Mouse (Mus musculus) megakaryocyte, adult 5-6 weeks (primary cell): ENCODE data around the gene Dglucy. TPM values are rescaled to one million over a fixed set of nuclear protein-coding genes. Genes with fewer than 3 reads are reported as not detected.

Experiments used
- ATAC-seq: 2 replicates; pipeline ENCODE4 v1.8.0; 2016; ENCODE audit warnings: mild to moderate bottlenecking, inconsistent platforms; ENCODE audit not compliant: poor library complexity, severe bottlenecking
- total RNA-seq, 2 experiments: library from RNA; stranded (forward) in 1 of 2; stranded (reverse) in 1 of 2; fragments of 153-499, 151-499 nt in 1 of 2; fragments of 221-1000, 200-1000 nt in 1 of 2; gene quantifications; 2 replicates each; pipeline versions ENCODE4 v1.2.3 to v1.2.4; 2015 to 2017

Dglucy gene
- 21.3 and 25.9 TPM in 2 replicates for total RNA-seq (2015)
- 33.3 and 35.6 TPM in 2 replicates for total RNA-seq (2017)

DNA sequence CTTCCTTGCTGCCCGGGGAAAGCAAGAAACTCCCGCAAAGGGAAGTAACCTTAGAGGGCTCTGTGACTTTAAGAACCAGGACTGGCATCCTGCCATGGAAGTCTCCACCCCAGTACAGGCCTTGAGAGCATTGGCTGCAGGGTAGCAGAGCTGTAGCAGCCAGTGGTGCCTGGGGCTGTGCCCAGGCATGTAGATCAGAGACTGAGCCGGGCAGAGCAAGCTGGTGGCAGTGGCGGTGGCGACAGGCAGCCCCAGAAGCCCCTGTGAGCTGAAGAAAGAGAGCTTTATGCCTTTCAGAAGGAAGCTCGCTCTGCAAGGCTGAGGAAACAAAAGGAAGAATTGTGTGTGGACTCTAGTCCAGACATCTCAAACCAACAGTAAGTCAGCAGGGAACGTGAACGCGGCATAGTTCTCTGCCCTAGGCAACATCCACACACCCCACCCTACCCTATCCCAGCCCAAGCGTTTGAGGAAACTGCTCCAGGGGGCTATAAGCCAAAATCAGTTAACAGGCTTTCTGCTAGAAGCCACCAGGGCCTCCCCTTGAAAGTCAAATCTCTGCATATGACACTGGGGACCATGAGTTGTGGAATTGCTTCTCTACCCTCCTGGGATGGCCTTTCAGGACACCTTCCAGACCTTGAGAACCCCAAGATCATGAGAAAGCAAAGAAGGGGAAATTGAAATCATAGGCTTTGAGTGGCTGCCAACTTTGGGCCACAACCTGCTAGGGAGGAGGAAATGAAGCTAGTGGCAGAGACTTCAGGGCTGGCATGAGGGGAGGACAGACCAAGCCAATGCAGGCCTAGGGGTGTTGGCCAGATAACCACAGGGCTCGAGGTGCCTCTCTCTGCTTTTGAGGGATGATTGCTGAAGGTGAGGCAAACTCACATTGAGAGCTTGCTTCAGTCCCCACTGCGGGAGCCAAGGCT lies at the start of gene Dglucy:
Gene Dglucy (plus strand): TSS at position 124 of the 932 bp plus-strand sequence.
- peak; percentile 72 for ATAC-seq

DNA sequence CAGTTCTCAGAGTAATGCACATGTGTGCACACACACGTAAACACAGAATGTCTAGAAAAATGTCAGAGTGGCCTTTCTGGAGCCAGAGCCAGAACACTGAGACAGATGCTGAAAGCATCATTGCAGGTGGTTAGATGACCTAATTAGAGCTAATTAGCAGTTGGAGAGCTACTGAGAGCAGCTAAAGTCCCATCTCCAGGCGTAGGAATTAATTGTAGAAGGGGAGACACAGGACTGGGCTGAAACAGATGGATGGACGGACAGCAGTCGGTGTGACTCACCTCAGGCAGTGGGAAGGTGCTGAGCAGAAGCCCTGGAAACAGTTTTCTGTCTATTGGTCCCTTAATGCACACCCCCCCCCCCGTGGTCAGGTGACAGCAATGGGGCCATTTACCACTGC lies 43.7 kb upstream of the Dglucy start:
- ATAC-seq: no peak

DNA sequence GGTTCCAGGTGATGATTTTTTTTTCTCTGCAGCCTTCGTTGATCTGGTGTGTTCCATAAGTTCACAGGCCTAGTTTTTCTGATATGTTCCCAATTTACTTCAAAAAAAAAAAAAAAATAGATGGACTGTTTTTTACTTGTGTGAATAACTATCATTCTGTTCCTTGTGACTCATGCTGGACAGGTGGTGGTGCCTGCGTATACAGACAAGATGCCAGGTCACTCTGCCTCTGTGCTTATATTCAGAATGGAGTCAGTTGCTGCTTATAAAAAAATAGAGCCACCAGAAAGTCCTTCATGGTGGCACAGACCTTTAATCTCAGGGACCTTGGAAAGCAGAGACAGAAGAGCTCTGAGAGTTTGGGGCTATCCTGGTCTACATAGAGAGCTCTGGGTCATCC lies 43.3 kb upstream of the Dglucy start:
- ATAC-seq: no peak

DNA sequence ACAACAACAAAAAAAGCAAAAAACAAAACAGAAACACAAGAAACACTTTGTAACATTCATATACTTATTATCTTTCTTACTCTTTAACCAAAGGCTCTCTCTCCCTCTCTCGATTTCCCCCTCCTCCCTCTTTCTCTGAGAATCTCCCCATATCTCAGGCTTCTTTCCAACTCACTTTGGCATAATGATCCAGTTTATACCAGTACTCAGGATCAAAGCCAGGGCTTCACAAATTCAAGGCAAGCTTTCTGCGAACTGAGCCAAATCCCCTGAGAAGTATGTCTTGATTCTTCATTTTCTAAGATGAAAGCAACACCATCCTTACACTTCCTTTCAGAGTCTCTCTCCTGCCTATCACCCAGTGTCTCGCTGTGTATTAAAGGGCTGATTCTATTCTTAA lies 40.4 kb upstream of the Dglucy start:
- no peak for ATAC-seq

DNA sequence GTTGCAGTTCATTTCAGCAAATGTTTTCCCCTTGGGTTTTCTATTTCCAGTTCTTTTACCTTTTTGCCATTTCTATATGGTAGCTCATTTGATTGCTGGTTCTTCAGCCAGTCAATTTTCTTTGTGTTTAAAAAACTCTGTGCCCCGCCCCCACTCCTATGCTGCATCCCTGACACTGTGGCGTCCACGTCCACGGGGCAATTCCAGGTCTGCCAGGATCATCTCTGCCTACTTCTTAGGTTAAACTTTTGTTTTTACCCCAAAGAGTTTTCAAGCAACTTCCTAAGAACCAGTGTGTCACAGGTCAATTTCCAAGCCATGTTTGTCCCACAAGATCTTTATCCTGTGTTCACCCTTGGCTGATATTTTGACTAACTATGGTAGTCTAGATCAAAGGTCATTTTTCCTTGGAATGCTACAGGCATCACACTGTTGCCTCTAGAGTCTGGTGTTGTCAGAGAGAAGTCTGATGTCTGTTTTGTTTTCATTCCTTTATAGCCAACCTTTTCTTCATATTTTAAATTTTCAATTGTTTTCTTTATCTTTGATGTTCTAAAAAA lies 39.8 kb upstream of the Dglucy start:
- no peak for ATAC-seq

DNA sequence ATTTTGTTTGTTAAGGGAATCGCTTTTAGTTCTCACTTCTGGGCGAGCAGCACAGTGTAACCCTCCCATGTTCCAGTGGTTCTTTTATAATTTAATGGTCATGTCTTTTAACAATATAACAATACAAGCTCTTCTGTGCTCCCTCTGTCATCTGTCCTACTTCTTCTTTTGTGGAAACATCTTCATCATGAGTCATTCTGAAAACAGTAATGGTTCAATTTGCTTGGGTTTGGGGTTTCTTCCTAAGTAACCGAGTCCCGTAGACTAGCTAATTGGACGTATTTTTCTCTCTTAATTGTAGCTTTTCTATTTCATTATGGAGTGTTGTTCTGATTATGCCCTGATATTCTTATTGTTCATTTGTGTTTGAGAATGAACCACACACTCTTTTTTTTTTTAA lies 38.5 kb upstream of the Dglucy start:
- 0 out of 2 replicates have a peak, but pooled peaks have one; percentile 35 for ATAC-seq

DNA sequence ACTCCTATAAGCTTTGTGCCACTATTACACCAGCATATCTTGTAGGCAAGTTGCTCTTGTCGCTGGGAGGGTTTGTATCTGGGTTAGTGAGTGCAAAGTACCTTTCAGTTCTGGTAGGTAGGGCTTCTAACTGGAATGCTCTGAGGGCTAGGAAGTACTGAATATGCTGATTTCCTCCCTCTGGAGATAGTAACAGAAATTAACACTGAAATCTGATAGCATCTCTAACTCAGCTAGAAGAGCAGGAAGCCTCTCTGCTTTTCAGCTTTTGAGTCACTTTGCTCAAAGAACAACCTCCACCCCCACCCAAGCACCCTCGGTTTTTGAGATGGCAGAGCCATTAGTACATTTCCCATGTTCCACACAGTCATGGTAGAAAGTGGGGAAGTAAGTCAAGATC lies 36.4 kb upstream of the Dglucy start:
- ATAC-seq: no peak

DNA sequence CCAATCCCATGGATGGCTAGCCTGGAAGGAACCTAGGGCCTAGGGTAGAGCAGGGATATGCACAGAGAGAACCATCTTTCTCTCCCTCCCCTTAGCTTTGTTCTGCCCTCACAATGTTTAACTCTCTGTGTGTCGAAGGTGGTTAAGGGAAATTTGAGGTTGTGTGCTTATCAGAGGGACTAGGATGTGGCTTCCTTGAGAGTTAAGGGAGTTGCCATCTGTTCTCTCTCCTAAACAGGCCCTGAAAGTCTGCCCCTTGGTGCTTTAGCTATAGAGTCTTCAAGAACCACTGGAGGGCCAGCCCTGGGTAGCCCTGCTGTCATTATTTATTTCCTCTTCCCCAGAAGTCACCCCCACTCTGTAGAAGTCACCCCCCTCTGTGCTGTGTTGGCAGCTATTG lies 25.9 kb upstream of the Dglucy start:
- ATAC-seq: no peak

DNA sequence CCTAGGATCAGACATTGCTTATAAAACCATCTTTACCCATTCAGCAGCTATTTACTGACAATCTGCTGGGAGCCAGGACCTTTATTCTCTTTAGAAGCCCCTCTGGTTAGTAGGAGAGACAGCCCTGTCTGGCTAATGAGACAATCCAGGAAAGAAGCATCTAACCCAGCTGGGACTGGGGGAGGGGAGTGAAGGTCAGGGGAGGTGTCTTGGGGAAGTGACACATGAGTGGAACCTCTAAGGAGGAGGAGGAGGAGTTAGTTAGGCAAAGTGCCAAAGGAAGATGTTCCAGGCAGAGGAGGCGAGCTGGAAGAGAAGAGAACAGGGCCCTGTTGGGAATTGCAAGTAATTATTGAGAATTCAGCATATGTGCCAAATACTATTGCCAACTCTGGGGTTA lies 25.1 kb upstream of the Dglucy start:
- no peak for ATAC-seq

DNA sequence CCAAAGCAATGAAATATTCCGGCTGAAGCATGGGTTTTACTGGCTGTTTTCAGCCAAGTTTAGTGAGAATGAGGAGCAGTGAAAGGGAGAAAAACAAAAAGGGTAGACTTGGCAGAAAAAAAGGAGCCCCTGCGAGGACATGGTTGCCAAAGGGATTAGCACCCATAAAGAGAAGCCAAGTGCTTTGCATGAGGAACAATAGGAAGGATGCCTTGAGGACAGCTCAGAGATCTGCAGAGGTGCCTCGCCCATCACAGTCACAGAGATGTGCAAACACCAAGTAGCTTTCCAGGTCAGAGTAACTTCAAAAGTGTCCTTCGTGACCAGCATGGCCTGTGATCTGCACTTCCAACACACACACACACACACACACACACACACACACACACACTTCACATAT lies 21.4 kb upstream of the Dglucy start:
- no peak for ATAC-seq

DNA sequence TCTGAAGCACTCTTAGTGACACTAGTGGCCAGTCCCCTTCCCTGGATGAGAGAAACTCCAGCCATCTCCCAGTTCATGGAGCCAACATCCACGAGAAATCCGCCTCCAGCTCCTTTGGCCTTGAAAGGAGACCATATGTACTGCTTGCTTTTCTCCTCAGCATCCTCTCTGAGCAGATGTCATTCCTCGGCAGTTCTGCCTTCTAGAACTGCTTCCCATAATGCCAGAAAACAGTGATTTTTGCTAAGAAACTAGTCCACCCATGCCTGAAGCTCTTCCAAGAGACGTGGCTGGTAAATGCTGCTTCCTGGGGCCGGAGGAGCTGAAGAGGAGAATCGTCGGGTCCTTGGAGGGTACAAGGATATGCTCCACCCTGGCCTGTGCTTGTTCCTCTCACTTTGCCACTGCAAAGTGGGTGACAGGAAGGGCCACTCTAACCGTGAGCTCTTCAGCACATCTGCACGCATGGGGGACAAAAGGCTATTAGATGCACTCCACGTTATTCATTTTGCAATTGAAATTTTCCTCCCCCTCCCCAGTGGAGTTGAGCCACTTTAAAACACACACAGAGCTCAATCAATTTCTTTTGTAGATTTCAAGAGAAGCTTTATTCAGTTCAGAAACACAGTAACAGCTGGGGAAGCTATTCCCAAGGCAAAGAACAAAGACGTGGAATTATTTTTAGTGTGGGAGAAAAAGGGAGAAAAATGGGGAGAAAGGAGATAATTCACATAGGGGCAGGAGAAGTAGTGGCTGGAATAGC lies 16.0 kb upstream of the Dglucy start:
- ATAC-seq: no peak

DNA sequence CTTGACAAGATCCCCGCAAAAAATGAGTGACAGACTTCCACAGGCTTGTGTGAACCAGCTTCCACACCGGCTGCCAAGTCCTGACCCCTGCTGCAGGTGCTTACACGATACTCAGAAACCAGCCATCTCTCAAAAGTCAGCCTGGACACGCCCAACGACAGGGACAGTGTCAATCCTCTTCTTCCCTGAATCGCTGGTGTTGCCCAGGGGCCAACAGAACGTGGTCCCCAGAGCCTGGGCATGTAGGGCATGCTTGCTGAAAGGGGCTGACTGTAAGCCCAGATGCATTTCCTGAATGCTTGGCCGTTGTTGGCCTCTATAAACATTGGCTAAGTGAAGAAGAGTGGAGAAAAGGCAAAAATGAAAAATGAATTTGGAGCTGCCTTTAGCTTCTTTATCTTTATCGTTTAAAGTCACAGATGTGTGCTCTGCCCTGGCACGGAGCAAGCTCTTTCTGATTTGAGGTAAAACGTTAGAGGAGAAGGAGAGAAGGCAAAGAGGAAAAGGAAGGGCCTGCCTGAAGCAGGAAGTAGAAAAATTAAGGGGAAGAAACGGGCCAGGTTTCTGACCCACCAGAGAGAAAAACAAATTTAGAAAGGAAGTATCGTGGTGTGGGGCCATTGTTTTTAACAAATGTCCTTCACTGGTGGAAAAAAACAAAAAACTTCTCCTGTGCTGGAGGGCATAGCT lies 14.4 kb upstream of the Dglucy start:
- ATAC-seq: peak; percentile 80

DNA sequence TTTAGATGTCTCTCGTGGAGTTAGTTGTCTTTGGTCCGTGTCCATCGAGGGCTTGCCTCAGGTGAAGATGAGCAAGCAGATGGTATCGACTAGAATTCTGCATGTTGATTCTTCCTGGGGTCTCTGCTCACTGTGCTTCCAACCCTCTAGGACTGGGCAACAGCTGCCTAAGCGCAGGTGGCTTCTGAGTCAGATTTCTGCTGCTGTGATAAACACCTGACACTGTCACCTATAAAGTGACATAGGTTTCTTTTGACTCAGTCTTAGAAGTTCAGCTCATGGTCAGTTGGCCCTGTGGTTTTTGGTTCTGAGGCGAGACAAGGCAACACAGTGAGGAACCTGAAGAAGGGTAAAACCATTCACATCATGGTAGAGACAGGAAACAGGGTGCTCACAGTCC lies 9.0 kb upstream of the Dglucy start:
- no peak for ATAC-seq

DNA sequence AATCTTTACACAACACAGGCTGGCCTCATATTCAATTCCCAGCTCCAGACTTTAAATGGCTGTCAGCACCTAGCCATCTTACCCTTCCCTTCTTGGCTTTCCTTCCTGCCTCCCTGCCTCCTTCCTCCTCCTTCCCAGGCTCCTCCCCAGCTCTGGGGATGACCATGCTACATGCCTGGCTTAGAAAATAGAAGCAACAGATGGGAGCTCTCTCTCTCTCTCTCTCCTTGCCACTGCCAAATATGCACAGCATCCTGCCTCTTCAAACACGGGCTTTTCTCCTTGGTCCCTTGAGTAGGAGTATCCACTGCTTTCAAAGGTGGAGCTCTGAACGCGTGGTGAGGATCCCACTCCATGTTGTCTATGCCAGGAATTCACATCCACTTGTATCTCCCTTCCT lies 8.1 kb upstream of the Dglucy start:
- no peak for ATAC-seq

DNA sequence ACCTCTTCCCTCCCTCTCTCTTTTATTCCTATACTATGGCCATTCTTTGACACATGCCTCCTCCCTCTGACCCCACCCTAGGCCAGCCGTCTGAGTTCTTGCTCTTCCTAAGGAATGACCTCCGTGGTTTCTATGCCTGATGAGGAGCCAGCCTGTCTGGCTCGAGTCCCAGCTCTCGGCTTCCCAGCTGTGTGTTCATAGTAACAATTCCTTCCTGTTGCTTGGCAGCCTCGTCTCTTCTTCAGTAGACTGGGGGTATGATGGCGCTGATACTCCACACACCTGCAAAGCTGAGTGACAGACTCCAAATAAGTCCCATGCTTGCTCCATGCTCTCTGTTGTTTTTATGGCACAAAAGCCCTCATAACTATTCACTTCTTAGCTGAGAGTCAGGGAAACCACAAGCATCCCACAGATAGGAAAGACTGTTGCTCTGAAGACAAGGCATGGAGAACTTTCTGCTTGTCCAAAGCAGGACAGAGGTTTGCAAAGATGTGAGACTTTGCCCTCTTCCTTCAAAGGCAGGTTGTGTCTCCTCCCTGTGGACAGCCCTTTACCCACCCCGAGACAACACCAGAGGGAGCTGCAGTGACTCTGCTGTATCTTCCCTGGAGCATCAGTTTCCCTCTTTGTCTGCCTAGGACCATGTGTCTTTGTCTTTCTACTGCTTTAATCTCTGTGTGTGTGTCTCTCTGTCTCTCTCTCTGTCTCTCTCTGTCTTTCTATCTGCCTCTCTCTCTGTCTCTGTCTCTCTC lies 6.5 kb upstream of the Dglucy start:
- ATAC-seq: peak; percentile 55

DNA sequence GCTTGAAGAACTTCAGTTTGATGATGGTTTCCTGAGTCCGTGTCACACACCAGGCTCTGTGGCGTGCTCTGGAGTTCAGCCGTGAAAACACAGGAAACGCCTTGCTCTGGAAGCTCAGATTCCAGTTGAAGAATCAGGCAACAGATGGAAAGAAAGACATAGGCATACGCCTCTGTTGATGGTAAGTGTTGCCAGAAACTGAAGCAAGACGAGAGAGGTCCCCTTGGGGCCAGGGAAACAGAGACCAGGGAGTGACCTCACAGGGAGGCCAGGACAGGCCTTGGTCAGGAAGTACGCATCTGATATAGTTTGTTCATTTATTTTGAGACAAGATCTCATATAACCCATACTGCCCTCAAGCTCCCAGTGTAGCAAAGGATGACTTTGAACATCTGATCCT lies 4.1 kb upstream of the Dglucy start:
- no peak for ATAC-seq

DNA sequence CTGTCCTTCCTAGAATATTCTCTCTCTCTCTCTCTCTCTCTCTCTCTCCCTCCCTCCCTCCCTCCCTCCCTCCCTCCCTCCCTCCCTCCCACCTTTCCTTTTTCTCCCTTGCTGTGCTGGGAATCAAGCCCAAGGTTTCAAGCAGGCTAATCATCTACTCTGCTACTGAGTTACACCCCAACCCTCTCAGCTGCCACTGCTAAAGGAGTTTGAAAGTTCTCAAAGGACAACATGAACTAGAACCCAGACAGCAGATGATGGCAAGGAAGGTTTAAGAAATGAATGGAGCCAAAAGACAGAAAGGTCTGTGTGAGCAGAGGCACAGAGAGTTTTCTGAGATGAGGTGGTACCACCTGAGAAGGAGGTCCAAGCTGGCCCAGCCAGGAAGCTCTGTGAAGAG lies 3.6 kb upstream of the Dglucy start:
- no peak for ATAC-seq

DNA sequence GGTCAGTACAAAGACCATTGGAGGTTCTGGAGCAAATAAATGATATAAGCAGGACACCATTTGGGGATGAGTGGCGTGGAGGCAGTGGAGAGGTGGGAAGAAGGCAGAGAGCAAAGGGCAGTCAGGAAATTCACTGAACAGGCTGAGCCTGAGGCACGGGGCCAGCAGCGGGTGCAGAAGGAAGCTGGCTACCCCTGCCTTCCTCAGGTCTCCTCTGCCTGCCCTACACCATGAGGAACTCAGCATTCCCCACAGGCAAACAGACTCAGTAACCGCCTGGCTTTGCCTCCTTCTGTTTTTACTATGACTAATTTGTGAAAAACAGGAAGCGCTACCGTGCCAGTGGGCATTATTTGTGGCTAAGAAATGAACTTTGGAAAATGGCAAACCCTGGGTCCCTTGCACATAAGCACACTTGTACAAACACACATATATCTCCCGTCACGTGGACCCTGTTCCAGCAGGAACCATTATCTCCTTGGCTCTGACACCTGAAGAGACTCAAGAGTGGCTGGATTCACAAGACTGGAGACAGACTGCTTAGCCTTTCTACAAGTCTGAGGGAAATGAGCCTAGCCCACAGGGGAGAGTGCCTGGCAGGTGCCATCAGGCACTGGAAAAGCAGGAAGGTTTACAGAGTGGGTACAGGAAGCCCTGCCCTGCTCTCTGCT lies 2.8 kb upstream of the Dglucy start:
- peak; percentile 55 for ATAC-seq

DNA sequence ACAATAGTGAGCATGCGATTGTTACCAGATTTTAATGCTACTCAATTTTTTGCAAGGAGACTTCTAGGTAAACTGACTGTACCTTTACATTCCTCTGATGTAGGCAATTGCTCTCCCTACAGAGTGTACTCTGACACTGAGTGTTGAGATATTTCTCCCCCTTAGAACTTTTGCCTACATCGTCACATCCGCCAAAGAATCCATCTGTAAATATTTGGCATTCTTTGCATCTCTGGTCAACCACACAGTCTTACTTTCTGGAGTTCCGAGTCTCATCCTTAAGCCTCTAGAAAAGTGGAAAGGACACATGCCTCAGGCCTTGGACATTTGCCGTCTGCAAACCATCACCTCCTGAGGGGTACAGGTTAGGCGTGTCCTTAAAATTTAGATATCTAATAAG lies 1.9 kb upstream of the Dglucy start:
- ATAC-seq: no peak
